11 mouse cellular contexts compared by ENCODE assay signal in genomic region chr13:69852313-69852712, GRCm38 (mm10). TPM values are rescaled to one million over a fixed set of nuclear protein-coding genes. Genes with fewer than 3 reads are reported as not detected.
A peak's percentile ranks its signal among the peaks of the same experiment; 100 is the strongest.
DNase-seq lines count a peak whose midpoint lies in the region; ATAC-seq and TF ChIP-seq lines count a peak whose summit lies in the region.
"Had no signal": no experiment of that assay in that cellular context is flagged by ENCODE, and none has a peak within 500 bp of the region (broad histone marks: within the 10 kb centered on the region; RNA-seq: fewer than 3 reads in every experiment).

No protein-coding gene starts in this region.

- no peak for ATAC-seq in heart, embryonic 12.5 days (ENCODE audit: insufficient number of reproducible peaks, low FRiP score)
- ATAC-seq in limb, embryonic 14.5 days (ENCODE audit: low FRiP score, low read depth), result no peak

- 51% methylated on average over 5 of the region's 5 CpGs for WGBS in heart, embryonic 12.5 days
- WGBS in limb, embryonic 14.5 days, result 55% methylated on average over 5 of the region's 5 CpGs

- no peaks in the 10 kb centered on the region for H3K36me3 ChIP-seq in heart, embryonic 12.5 days
- H3K36me3 ChIP-seq in limb, embryonic 14.5 days (ENCODE audit: control insufficient read depth, insufficient read depth, low read length), result no peaks in the 10 kb centered on the region

- no peak overlapping the region for H3K4me3 ChIP-seq in heart, embryonic 12.5 days
- H3K4me3 ChIP-seq in limb, embryonic 14.5 days (replicated peaks; ENCODE audit: low read length), result no peak overlapping the region
- H3K4me3 ChIP-seq: erythroblast, embryonic 14.5 days; heart, adult 2 months had no signal

- no peak overlapping the region for H3K9ac ChIP-seq in heart, embryonic 12.5 days
- no peak overlapping the region for H3K9ac ChIP-seq in limb, embryonic 14.5 days (ENCODE audit: low read depth, low read length, severe bottlenecking)

- peak; percentile 55 for DNase-seq in heart, adult 11 months
- DNase-seq in lung, postnatal 36 days, result peak; percentile 5
- no peak for DNase-seq in lung, adult 18-20 months
- peak; percentile 36 for DNase-seq in ZHBTc4 (ENCODE audit: low read depth, low spot score)
- peak; percentile 44 for DNase-seq in limb, embryonic 14.5 days (ENCODE audit: low spot score)
- no peak for DNase-seq in left cerebral cortex, postnatal 36 days (ENCODE audit: low spot score in 2 of 2)
- no peak for DNase-seq in left cerebral cortex, adult 9 months (ENCODE audit: low spot score in 2 of 2)
- DNase-seq: lung, adult 2 months had no signal

- no peak overlapping the region for H3K27ac ChIP-seq in heart, embryonic 12.5 days (ENCODE audit: poor library complexity, severe bottlenecking)
- H3K27ac ChIP-seq in limb, embryonic 14.5 days (replicated peaks; ENCODE audit: low read depth, low read length), result no peak overlapping the region
- H3K27ac ChIP-seq: heart, adult 2 months had no signal

- no peaks in the 10 kb centered on the region for H3K9me3 ChIP-seq in heart, embryonic 12.5 days (replicated peaks)
- no peaks in the 10 kb centered on the region for H3K9me3 ChIP-seq in limb, embryonic 14.5 days (ENCODE audit: control insufficient read depth, low read length)

- no peak overlapping the region for H3K4me2 ChIP-seq in heart, embryonic 12.5 days
- H3K4me2 ChIP-seq in limb, embryonic 14.5 days (replicated peaks; ENCODE audit: low read depth, low read length, severe bottlenecking), result no peak overlapping the region

- no peak for TF ChIP-seq POLR2A in limb, embryonic 14.5 days (IDR thresholded peaks at IDR 0.05; ENCODE audit: borderline replicate concordance, extremely low read depth, insufficient read depth, insufficient read length)

- H3K4me1 ChIP-seq in heart, embryonic 12.5 days (replicated peaks), result no peaks in the 10 kb centered on the region
- H3K4me1 ChIP-seq in limb, embryonic 14.5 days (ENCODE audit: control insufficient read depth, insufficient read depth, low read length), result no peaks in the 10 kb centered on the region

- no peaks in the 10 kb centered on the region for H3K27me3 ChIP-seq in heart, embryonic 12.5 days (replicated peaks)
- no peaks in the 10 kb centered on the region for H3K27me3 ChIP-seq in limb, embryonic 14.5 days (ENCODE audit: control insufficient read depth, insufficient read depth, low read length)

- intact Hi-C loops in left cerebral cortex, postnatal 36 days (cut with DNase I), result no loop called here

RNA-seq across cellular contexts. Expression of gene Med10, which starts 50.1 kb away (rescaled TPM):
- polyA plus RNA-seq in heart, embryonic 12.5 days (2016; fragmentation: Nextera tagmentation; extraction: Ambion mirVana), result 105 and 106 TPM in 2 replicates
- polyA plus RNA-seq in limb, embryonic 14.5 days (2012; rRNA removed), result 67.9 and 72.0 TPM in 2 replicates
- polyA plus RNA-seq in limb, embryonic 14.5 days (2014; fragmentation: Nextera tagmentation; extraction: Ambion mirVana), result 121 and 128 TPM in 2 replicates
- 10 to 100 TPM; 43.8 to 45.3 TPM for total RNA-seq in left cerebral cortex, postnatal 36 days (2021)

Comparison
In these comparisons a context has a peak if more than half of its experiments do, and no peak if none do; other contexts are left out.
1. DNase-seq: peak in heart, adult 11 months (single experiment), lung, postnatal 36 days (single experiment), ZHBTc4 (single experiment) and limb, embryonic 14.5 days (single experiment); none in lung, adult 18-20 months (0 of 2), left cerebral cortex, postnatal 36 days (0 of 2) and left cerebral cortex, adult 9 months (0 of 2).